Mouse (Mus musculus): Measurements from ENCODE around the gene Fam129b.
"Not testable (repeated sequence)": the region's sequence is repeated elsewhere in the genome, so short reads cannot be mapped to it uniquely, and the experiment has no call there.

Gene Fam129b

DNA sequence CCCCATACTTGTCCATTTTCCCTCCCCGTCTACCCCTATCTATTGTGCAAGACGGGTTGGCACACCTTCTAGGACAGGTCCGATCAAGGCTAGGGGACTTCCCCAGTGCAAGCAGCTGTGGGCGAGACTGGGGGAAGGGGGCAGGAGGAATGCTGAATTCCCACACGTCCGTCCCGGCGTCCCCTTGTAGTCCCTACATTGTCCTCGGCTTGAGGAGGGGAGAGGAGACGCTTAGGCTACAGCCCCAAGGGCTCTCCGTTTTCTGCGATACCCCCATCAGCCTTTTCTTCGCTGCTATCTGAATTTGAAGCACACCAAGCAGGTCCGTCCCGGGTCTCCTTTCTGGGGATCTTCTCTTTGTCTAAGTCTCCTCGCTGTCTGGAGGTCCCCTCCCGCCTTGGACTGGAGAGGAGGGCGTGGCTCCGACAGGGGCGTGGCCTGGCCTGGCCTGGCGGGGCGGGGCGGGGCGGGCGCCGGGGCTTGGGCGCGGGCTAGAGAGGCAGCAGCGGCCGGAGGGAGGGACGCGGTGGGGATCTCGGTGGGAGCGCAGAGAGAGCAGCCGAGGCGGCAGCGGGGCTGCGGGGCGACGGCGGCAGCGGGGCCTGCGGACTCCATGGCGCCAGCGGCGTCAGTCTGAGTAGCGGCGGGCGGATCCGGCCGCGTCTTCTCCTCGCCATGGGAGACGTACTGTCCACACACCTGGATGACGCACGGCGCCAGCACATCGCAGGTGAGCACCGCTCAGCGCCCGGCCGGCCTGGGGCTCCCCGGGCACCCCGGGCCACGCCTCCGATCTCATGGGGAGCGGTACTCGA lies at the start of gene Fam129b:
TSS of gene Fam129b (plus strand) at position 440 of the 815 bp plus-strand sequence.
- peak; percentile 95 to 96 for DNase-seq

GRCm38 (mm10) chr2:32828979-32829676 lies 46.8 kb upstream of the Fam129b start:
- DNase-seq, result no peak

- DNase-seq, result peak; percentile 62 to 76
Observed at GRCm38 (mm10) chr2:32834496-32834895, 41.4 kb upstream of the Fam129b start.

DNA sequence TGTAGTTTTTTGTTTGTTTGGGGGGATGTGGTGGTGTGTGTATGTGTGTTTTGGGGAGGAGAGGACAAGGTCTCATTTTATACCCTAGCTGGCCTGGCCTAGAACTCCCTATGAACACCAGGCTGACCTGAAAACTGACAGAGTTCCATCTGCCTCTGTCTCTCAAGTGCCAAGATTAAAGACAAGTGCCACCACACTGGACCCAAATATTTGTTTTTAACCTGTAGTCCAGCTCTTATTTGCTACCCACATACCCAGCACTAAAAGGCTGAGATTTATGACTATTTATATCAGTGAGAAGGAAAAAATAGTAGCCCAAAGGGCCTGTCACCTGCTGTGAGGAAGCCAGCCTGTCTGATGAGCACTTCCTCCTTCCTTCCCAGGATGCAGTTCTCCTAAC lies 40.3 kb upstream of the Fam129b start:
- DNase-seq, result no peak

DNA sequence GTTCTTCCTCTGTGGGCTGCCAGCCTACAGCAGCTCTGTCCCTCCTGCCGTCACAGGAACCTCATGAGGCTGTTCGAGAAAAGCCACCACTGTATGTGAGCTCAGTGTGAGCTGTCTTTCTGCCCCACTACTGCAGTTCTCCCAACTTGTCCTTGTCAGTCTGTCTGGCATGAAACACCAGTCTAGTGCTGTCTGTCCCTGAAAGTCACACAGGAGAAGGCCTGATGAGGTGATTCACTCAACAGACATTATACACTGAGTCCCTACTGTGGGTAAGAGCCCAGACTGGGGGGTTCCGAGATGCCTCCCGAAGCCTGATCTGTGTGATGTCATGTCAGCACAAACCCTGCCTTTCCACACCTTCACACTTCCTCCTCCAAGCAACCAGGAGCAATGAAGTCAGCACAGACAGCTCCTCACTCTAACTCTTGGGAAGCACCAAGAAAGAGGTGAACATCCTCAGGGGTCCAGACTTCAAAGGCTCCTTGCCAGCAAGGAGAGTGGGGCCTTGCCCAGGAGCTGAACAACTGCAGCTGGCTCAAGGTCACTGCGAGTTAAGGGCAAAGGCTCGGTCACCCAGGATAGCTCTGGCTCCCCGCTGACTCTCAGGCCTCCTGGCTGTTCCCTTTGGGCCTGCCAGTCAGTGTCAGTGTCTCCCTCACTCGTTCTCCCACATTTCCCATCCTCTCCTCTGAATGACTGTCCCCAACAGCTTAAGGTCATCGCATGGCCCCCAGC lies 37.6 kb upstream of the Fam129b start:
- DNase-seq, result no peak

- DNase-seq, result no peak
Observed at GRCm38 (mm10) chr2:32839261-32839660, 36.7 kb upstream of the Fam129b start.

- no peak for DNase-seq
Observed at GRCm38 (mm10) chr2:32841099-32841498, 34.8 kb upstream of the Fam129b start.

DNA sequence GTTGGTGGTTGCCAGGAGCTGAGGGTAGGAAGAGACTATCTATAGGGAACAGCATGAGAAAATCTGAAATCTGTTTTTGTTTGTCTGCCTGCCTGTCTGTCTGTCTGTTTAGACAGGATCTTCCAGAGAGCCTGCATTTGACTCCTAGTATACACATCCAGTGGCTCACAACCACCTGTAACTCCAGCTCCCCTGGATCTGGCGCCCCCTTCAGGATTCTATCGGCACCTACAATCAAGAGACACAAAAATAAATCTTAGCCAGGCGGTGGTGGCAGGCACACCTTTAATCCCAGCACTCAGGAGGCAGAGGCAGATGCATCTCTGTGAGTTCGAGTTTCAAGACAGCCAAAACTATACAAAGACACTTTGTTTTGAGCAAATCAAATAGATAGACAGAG lies 33.4 kb upstream of the Fam129b start:
- DNase-seq, result no peak

DNA sequence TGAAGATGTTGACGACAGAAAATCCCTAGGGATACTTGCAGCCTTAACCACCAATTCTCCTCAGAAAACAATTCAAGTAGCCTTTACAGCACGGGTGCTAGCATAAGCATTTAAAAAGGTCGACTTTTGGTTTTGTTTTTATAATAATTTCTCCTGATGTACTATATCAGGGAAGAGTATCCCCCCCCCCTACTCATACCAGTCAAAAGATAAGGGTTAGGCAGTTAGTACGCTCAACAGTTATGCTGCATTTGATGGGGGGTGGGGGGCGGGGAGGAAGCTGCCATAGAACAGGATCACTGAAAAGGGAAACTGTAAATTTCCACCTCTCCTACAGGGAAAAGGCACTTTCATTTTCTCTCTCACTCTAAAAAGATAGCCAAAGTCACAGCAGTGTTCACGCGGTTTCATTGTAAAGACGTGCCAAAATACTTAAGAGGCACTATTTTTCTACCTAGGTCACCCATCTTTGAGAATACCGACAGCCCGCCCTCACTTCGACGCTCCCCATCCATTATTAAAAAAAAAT lies 30.3 kb upstream of the Fam129b start:
- no peak for DNase-seq

DNA sequence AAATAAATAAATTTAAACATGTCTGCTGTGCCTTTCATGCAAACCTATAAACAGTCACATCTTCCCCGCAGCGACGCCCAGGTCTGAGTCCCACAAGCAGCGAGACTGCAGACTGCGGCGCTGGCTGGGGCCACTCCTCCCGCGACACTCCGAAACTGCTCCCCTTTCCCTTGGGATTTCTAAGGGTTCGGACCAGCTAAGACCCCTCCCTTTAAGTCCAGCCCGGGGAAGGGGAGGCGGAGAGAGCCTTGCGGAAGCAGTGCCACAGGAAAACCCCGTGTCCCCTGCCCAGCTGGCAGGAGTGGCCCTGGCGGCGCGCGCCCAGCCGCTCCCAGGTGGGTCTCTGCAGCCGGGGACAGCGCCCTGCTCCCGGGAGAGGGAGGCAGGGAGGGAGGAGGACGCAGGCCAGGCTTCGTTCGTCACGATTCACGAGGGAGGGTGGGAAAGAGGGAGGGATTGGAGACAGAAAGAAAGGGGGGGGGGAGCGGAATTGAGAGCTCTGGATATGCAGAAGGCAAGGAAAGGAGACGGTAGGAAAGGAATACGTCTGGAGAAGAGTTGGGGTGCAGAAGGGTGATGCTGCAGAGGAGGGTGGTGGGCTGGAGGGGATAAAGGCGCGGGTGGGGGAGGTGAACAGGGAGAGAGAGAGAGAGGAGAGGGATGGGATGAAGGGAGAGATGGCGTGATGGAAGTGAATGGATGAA lies 29.7 kb upstream of the Fam129b start:
- DNase-seq, result peak; percentile 75 to 80

- peak; percentile 94 to 97 for DNase-seq
Observed at GRCm38 (mm10) chr2:32846805-32847467, 29.0 kb upstream of the Fam129b start, which contains the start of gene Stxbp1. TSS of gene Stxbp1 (minus strand) at chr2:32847245.

DNA sequence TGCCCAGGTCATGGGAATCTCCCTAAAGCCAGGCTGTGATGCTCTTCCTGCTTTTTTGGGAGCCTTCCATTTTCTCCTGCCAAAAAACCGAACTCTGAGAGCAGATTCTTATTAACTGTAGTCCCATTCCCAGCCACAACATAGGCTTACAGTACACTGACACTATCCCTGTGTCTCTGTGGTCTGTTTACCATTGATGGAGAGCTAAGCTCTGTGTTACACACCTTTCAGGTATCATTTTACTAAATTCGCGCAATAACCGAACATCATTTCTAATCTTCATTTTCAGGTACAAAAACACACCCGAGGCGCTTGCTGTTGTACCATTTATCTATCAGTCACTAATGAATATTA lies 28.5 kb upstream of the Fam129b start:
- no peak for DNase-seq

- peak; percentile 74 to 83 for DNase-seq
Observed at GRCm38 (mm10) chr2:32852156-32852555, 23.8 kb upstream of the Fam129b start.

DNA sequence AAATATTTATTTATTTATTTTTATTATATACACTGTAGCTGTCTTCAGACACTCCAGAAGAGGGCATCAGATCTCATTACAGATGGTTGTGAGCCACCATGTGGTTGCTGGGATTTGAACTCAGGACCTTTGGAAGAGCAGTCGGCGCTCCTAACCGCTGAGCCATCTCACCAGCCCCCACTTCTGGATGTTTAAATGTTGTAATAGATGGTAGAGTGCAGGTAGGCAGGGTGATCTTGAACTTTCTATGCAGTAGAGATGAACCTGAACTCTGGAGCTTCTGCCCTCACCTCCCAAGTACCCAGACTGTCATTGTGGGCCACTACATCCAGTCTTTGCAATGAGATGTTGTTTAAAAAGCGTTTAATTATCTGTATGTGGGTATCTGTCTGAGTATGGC lies 22.2 kb upstream of the Fam129b start:
- DNase-seq, result not testable (repeated sequence)

DNA sequence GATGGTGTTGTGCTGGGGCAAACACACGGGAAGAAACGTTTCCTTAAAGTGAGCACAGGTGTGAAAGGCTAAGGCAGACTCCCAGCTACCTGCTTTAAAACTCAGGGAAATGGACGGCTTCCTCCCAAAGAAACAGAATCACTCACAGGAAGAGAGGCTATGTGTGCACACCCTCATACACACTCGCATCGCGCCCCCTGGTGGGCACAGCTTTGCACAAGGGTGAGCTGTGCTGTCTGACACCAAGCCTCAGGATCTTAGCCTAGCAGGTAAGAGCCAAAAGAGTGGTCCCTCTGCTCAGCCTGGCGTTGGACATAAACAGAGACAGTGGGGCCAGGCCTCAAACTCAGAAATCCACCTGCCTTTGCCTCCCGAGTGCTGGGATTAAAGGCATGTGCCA lies 21.7 kb upstream of the Fam129b start:
- DNase-seq, result peak; percentile 98

DNA sequence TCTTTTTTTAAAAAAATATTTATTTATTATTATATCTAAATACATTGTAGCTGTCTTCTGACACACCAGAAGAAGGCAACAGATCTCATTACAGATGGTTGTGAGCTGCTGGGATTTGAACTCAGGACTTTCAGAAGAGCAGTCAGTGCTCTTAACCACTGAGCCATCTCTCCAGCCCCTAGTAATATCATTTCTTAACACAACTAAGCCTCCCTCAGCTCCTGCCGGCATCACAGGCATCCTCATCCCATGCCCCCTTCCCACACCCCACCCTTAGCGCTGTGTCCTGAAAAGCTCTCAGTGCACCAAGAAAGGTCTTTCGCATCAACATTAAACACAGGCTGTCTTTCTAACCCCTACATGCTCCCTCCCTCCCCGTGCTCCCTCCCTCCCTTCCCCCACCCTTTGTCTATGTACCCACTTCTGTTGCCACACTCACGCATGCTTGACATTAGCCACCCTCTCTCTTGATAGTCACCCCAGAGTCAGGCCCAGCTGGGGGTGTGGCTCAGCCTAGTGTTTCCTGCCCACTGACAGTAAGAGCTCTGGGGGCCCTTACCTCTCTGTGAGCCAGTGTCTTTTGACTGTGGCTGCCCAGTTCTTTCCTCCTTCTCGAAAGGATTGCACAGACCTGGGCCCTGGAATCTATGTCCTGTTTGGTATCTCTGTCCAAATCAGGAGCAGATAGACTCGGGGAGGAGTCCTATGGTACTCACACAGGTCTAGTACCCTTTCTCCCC lies 20.7 kb upstream of the Fam129b start:
- DNase-seq, result no peak

- no peak for DNase-seq
Observed at GRCm38 (mm10) chr2:32855790-32856465, 20.0 kb upstream of the Fam129b start.

DNA sequence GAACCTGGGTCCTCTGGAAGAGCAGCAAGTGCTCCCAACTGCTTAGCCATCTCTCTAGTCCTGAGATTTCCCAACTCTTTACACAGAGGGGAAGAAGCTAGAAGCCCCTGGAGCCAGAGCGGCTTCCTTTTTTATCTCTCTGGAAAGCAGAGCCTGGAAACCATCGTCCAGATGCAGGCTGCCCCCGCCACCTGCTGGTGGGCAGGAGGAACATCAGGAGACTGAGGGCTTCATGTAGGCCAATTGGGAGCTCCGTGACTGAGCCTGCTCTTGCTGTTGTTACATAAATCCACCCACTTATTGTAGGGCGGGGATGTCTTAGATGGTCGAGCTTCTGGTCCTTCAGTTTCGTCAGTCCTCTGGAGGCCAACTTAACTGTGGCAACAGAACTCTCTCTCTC lies 18.3 kb upstream of the Fam129b start:
- DNase-seq, result peak; percentile 88 to 91

DNA sequence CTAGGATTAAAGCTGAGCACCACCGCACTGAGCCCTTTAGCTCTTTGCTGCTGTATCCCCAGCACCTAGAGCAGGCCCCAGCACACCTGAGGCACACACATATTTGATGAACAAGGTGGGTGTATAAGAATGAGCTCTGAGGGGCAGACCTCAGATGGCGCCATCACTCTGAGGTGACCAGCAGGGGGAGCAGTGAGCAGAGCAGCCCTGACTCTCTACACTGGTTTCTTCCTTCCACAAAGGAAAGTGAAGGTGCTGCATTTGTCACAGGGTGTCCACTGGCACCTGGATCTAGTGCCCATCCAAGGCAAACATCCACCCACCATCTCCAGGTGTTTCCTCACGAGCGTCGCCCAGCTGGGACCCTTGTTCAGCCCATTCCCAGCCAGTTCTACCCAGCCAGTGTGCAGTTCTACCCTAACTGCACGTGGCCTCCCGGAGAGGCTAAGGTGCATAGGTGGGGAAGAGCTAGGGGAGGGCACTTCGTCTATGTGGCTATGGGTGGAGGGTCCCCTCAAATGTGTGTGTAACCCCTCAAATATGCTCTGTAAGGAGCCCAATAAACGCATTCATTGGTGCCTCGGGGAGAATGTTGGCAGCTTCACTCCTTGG lies 16.8 kb upstream of the Fam129b start:
- peak; percentile 83 to 84 for DNase-seq

- no peak for DNase-seq
Observed at GRCm38 (mm10) chr2:32859622-32860012, 16.3 kb upstream of the Fam129b start.

Measured in kidney, postnatal 4 days (tissue).